Mouse (Mus musculus): ENCODE data around the gene Vps33a. TPM values are rescaled to one million over a fixed set of nuclear protein-coding genes. Genes with fewer than 3 reads are reported as not detected.
A peak's percentile ranks its signal among the peaks of the same experiment; 100 is the strongest.
"Not testable (repeated sequence)": the region's sequence is repeated elsewhere in the genome, so short reads cannot be mapped to it uniquely, and the experiment has no call there.

Vps33a gene
- total RNA-seq, 2 experiments from 2014 or later, result 71.2 to 83.2 TPM

- DNase-seq, result no peak
- intact Hi-C loops (cut with DNase I), result no loop called here
These were observed 47.6 kb downstream of the Vps33a start, which contains the start of gene Gm49027 for GRCm38 (mm10) chr5:123525281-123525680. Gene Gm49027 (minus strand): TSS chr5:123525488.

GRCm38 (mm10) chr5:123524393-123524750, 48.5 kb downstream of the Vps33a start:
- intact Hi-C loops (cut with DNase I), result no loop called here
- no peak for DNase-seq

- intact Hi-C loops (cut with DNase I), result no loop called here
- peak; percentile 98 for DNase-seq
These were observed 49.0 kb downstream of the Vps33a start, which contains the start of gene Diablo for GRCm38 (mm10) chr5:123523692-123524392. Gene Diablo (minus strand): TSS chr5:123524176.

GRCm38 (mm10) chr5:123522166-123522565, 50.7 kb downstream of the Vps33a start:
- intact Hi-C loops (cut with DNase I), result no loop called here

GRCm38 (mm10) chr5:123521621-123522020, 51.2 kb downstream of the Vps33a start:
- intact Hi-C loops (cut with DNase I), result no loop called here
- no peak for DNase-seq

More at GRCm38 (mm10) chr5:123522166-123522565, 50.7 kb downstream of the Vps33a start:
- DNase-seq, result no peak

- no peak for DNase-seq
- intact Hi-C loops (cut with DNase I), result no loop called here
These were observed 52.2 kb downstream of the Vps33a start for GRCm38 (mm10) chr5:123520666-123521065.

GRCm38 (mm10) chr5:123514871-123515270, 58.0 kb downstream of the Vps33a start:
- intact Hi-C loops (cut with DNase I), result no loop called here

GRCm38 (mm10) chr5:123512102-123512501, 60.7 kb downstream of the Vps33a start:
- DNase-seq, result no peak
- intact Hi-C loops (cut with DNase I), result no loop called here

More at GRCm38 (mm10) chr5:123514871-123515270, 58.0 kb downstream of the Vps33a start:
- DNase-seq, result no peak

GRCm38 (mm10) chr5:123511426-123511825, 61.4 kb downstream of the Vps33a start:
- intact Hi-C loops (cut with DNase I); DNase-seq: not testable (repeated sequence)

GRCm38 (mm10) chr5:123510160-123510559, 62.7 kb downstream of the Vps33a start, which contains the start of gene B3gnt4:
Gene B3gnt4 (plus strand): TSS chr5:123510460.
- DNase-seq, result no peak
- intact Hi-C loops (cut with DNase I), result no loop called here

GRCm38 (mm10) chr5:123508921-123509320, 63.9 kb downstream of the Vps33a start:
- DNase-seq, result no peak
- intact Hi-C loops (cut with DNase I), result loop anchor here (5.0 to 10.0 kb wide), 2 partner anchors 134 to 262 kb away; no protein-coding TSS in a partner anchor

GRCm38 (mm10) chr5:123507936-123508723, 64.7 kb downstream of the Vps33a start:
- intact Hi-C loops (cut with DNase I), result loop anchor here (5.0 to 10.0 kb wide), 2 partner anchors 133 to 261 kb away; no protein-coding TSS in a partner anchor
- DNase-seq, result peak; percentile 92

- DNase-seq, result no peak
- intact Hi-C loops (cut with DNase I), result loop anchor here (10.0 kb wide), 1 partner anchor 127 kb away; no protein-coding TSS in a partner anchor
These were observed 70.9 kb downstream of the Vps33a start for GRCm38 (mm10) chr5:123501973-123502372.

GRCm38 (mm10) chr5:123499717-123500116, 73.1 kb downstream of the Vps33a start:
- DNase-seq, result peak; percentile 47
- intact Hi-C loops (cut with DNase I), result loop anchor here (2.0 to 10.0 kb wide), 2 partner anchors 55 to 125 kb away; no protein-coding TSS in a partner anchor

- no peak for DNase-seq
- intact Hi-C loops (cut with DNase I), result no loop called here
These were observed 82.9 kb downstream of the Vps33a start for GRCm38 (mm10) chr5:123489935-123490334.

GRCm38 (mm10) chr5:123489112-123489785, 83.6 kb downstream of the Vps33a start, which contains the start of the genes Lrrc43 and Il31:
Gene Lrrc43 (plus strand): TSS chr5:123489305.
Gene Il31 (minus strand): TSS chr5:123489489.
- peak; percentile 40 for DNase-seq
- intact Hi-C loops (cut with DNase I), result no loop called here

- DNase-seq, result no peak
- intact Hi-C loops (cut with DNase I), result no loop called here
These were observed 85.0 kb downstream of the Vps33a start for GRCm38 (mm10) chr5:123487659-123488395.
